Mouse (Mus musculus) ES-E14 (cell line): ENCODE results near the gene Actr2. TPM values are rescaled to one million over a fixed set of nuclear protein-coding genes. Genes with fewer than 3 reads are reported as not detected.
A peak's percentile ranks its signal among the peaks of the same experiment; 100 is the strongest.

Experiments used
- DNase-seq: peaks from one replicate; pipeline ENCODE4 v3.0.0-alpha.2; 2013; ENCODE audit warnings: low read depth, low spot score
- H3K27ac ChIP-seq: 2 replicates; pipeline ENCODE4 v1.5.1; 2012; ENCODE audit warnings: low read depth, mild to moderate bottlenecking, low read length, moderate library complexity, mixed read lengths; ENCODE audit not compliant: poor library complexity, insufficient read depth, severe bottlenecking
- H3K36me3 ChIP-seq: 2 replicates; pipeline ENCODE4 v1.6.1; 2012; ENCODE audit warnings: mild to moderate bottlenecking, low read length, moderate library complexity, mixed read lengths; ENCODE audit not compliant: control insufficient read depth, poor library complexity, insufficient read depth, severe bottlenecking
- H3K4me1 ChIP-seq, 2 experiments: fragments of 150-350 bp in 1 of 2; sonication (generic) in 1 of 2; 2 replicates each; pipeline ENCODE4 v1.6.1; 2012; ENCODE audit warnings: low read length in 2 of 2, mild to moderate bottlenecking in 1 of 2, mixed read lengths in 1 of 2; ENCODE audit not compliant: control insufficient read depth in 2 of 2, insufficient read depth in 2 of 2, poor library complexity in 1 of 2
- H3K4me3 ChIP-seq, 2 experiments: fragments of 150-350 bp in 1 of 2; sonication (generic) in 1 of 2; 2 replicates each; pipeline ENCODE4 v1.5.1; 2012; ENCODE audit warnings: low read length in 2 of 2, low read depth in 1 of 2, mild to moderate bottlenecking in 1 of 2, mixed read lengths in 1 of 2; ENCODE audit not compliant: insufficient read depth in 1 of 2, poor library complexity in 1 of 2, severe bottlenecking in 1 of 2
- H3K9ac ChIP-seq: 2 replicates; pipeline ENCODE4 v1.6.1; 2012; ENCODE audit warnings: low read depth, mild to moderate bottlenecking, low read length, mixed read lengths; ENCODE audit not compliant: poor library complexity, insufficient read depth, severe bottlenecking
- H3K9me3 ChIP-seq: fragments of 150-350 bp; sonication (generic); 2 replicates; pipeline ENCODE4 v1.6.1; 2012; ENCODE audit warnings: low read depth, mild to moderate bottlenecking, low read length; ENCODE audit not compliant: control insufficient read depth, insufficient read depth
- CHD2 ChIP-seq: IDR thresholded peaks from 2 replicates; pipeline ENCODE4 v1.6.1; 2014; ENCODE audit warnings: mild to moderate bottlenecking, low read depth, low read length, inconsistent platforms
- HCFC1 ChIP-seq: IDR thresholded peaks from 2 replicates; pipeline ENCODE4 v1.6.1; 2012; ENCODE audit warnings: low read length, inconsistent platforms, borderline replicate concordance; ENCODE audit not compliant: insufficient read depth
- MAFK ChIP-seq: IDR thresholded peaks from 2 replicates; pipeline ENCODE4 v1.6.1; 2014; ENCODE audit warnings: mild to moderate bottlenecking, low read depth, low read length, inconsistent platforms; ENCODE audit not compliant: insufficient read depth
- ZC3H11A ChIP-seq: IDR thresholded peaks from 2 replicates; pipeline ENCODE4 v1.6.1; 2012; ENCODE audit warnings: low read depth, mild to moderate bottlenecking, inconsistent platforms, low read length, borderline replicate concordance
- ZNF384 ChIP-seq: IDR thresholded peaks from 2 replicates; pipeline ENCODE4 v1.6.1; 2012; ENCODE audit warnings: low read depth, low read length, inconsistent platforms
- in situ Hi-C, 2 experiments: fragments of 600-800 bp; cut with MboI; formaldehyde crosslinking; loops; one replicate each; pipeline ENCODE4 v1.15.1; 2025; ENCODE audit warnings: low sequenced_read_pairs in 2 of 2, inconsistent platforms in 1 of 2; ENCODE audit not compliant: unreplicated experiment in 2 of 2
- total RNA-seq: library from RNA; depleted of rRNA; stranded (reverse); fragments of 300-350 nt; gene quantifications from 2 replicates; pipeline ENCODE4 v1.2.3, GENCODE M21; 2012

The Actr2 gene
- total RNA-seq, 1 experiment, result 107 TPM

GRCm38 (mm10) chr11:20126673-20127516 lies 14.2 kb upstream of the Actr2 start:
- Histone ChIP-seq H3K27ac (peak overlapping the region; percentile 56), H3K9ac (no peak overlapping the region; the same call in 1 of the 2 replicates), H3K4me3 (no peak overlapping the region), H3K9me3 (peaks cover 7% of the 10 kb centered on the region), H3K36me3 (no peaks in the 10 kb centered on the region; the same call in 1 of the 2 replicates), H3K4me1 (peaks cover 1 to 6% of the 10 kb centered on the region in 2 experiments; a peak in 1 of 4 replicates)
- no peak for DNase-seq
- TF ChIP-seq CHD2, result peak; percentile 72; the same call in 1 of the 2 replicates
- no peak for TF ChIP-seq ZC3H11A
- peak; percentile 70 for TF ChIP-seq ZNF384
- no peak for TF ChIP-seq HCFC1
- TF ChIP-seq MAFK, result no peak
- in situ Hi-C loops, result no loop called here

- Histone ChIP-seq H3K9me3 (peaks cover 7% of the 10 kb centered on the region), H3K4me1 (peaks cover 1 to 6% of the 10 kb centered on the region in 2 experiments; a peak in 1 of 4 replicates), H3K27ac (no peak overlapping the region), H3K9ac (no peak overlapping the region), H3K4me3 (no peak overlapping the region), H3K36me3 (no peaks in the 10 kb centered on the region; the same call in 1 of the 2 replicates)
- no peak for DNase-seq
- TF ChIP-seq CHD2 (no peak), MAFK (no peak), HCFC1 (no peak), ZC3H11A (no peak), ZNF384 (no peak)
- in situ Hi-C loops, result no loop called here
These were observed 12.7 kb upstream of the Actr2 start for GRCm38 (mm10) chr11:20125423-20125822.

- Histone ChIP-seq H3K27ac (no peak overlapping the region), H3K9ac (no peak overlapping the region), H3K4me3 (no peak overlapping the region), H3K9me3 (no peaks in the 10 kb centered on the region), H3K4me1 (peaks cover 5 to 6% of the 10 kb centered on the region in 2 experiments; a peak in 3 of 4 replicates), H3K36me3 (no peaks in the 10 kb centered on the region)
- in situ Hi-C loops, result no loop called here
- no peak for DNase-seq
- TF ChIP-seq MAFK (no peak), ZNF384 (no peak), HCFC1 (no peak), CHD2 (no peak), ZC3H11A (no peak)
These were observed 4.0 kb upstream of the Actr2 start for GRCm38 (mm10) chr11:20116701-20117100.

GRCm38 (mm10) chr11:20116030-20116551 lies 3.4 kb upstream of the Actr2 start:
- Histone ChIP-seq H3K4me1 (peaks cover 5 to 6% of the 10 kb centered on the region in 2 experiments; a peak in 3 of 4 replicates), H3K36me3 (no peaks in the 10 kb centered on the region), H3K9me3 (no peaks in the 10 kb centered on the region), H3K4me3 (no peak overlapping the region), H3K27ac (no peak overlapping the region), H3K9ac (no peak overlapping the region)
- in situ Hi-C loops, result no loop called here
- TF ChIP-seq HCFC1 (no peak), ZC3H11A (no peak), MAFK (no peak), ZNF384 (no peak), CHD2 (no peak)
- DNase-seq, result no peak
